ENCODE assay signal across 10 mouse cellular contexts in genomic region chr13:88824441-88824840, GRCm38 (mm10). TPM values are rescaled to one million over a fixed set of nuclear protein-coding genes. Genes with fewer than 3 reads are reported as not detected.
A peak's percentile ranks its signal among the peaks of the same experiment; 100 is the strongest.
DNase-seq lines count a peak whose midpoint lies in the region; ATAC-seq and TF ChIP-seq lines count a peak whose summit lies in the region.
"Had no signal": no experiment of that assay in that cellular context is flagged by ENCODE, and none has a peak within 500 bp of the region (broad histone marks: within the 10 kb centered on the region; RNA-seq: fewer than 3 reads in every experiment).

No protein-coding gene starts in this region.

- no peak overlapping the region for H3K9ac ChIP-seq in kidney, embryonic 14.5 days (ENCODE audit: low read depth, low read length)
- 0 out of 2 replicates have a peak overlapping the region, but pooled peaks have one; percentile 72 for H3K9ac ChIP-seq in forebrain, embryonic 16.5 days (replicated peaks; ENCODE audit: low read depth, low read length)
- peak overlapping the region; percentile 92 for H3K9ac ChIP-seq in midbrain, embryonic 13.5 days (replicated peaks)
- H3K9ac ChIP-seq: stomach, embryonic 15.5 days had no signal

- no peak for ATAC-seq in kidney, embryonic 14.5 days (ENCODE audit: low FRiP score, low TSS enrichment)
- ATAC-seq in forebrain, embryonic 16.5 days: no peak
- no peak for ATAC-seq in midbrain, embryonic 13.5 days

- H3K4me1 ChIP-seq in kidney, embryonic 14.5 days (ENCODE audit: control insufficient read depth, insufficient read depth, low read length): no peaks in the 10 kb centered on the region
- peaks cover 10% of the 10 kb centered on the region for H3K4me1 ChIP-seq in forebrain, embryonic 16.5 days (replicated peaks; ENCODE audit: control insufficient read depth, insufficient read depth, low read length)
- H3K4me1 ChIP-seq in midbrain, embryonic 13.5 days (replicated peaks): peaks cover 27% of the 10 kb centered on the region; the same call in 1 of the 2 replicates
- H3K4me1 ChIP-seq: stomach, embryonic 15.5 days had no signal

- peak overlapping the region; percentile 95 for H3K4me2 ChIP-seq in kidney, embryonic 14.5 days (replicated peaks; ENCODE audit: low read depth, low read length)
- peak overlapping the region; percentile 81 for H3K4me2 ChIP-seq in forebrain, embryonic 16.5 days (ENCODE audit: low read length)
- peak overlapping the region; percentile 89 for H3K4me2 ChIP-seq in midbrain, embryonic 13.5 days (replicated peaks)

- no peaks in the 10 kb centered on the region for H3K9me3 ChIP-seq in kidney, embryonic 14.5 days (ENCODE audit: control insufficient read depth, low read length)
- no peaks in the 10 kb centered on the region for H3K9me3 ChIP-seq in forebrain, embryonic 16.5 days (ENCODE audit: control insufficient read depth, low read length)
- no peaks in the 10 kb centered on the region for H3K9me3 ChIP-seq in midbrain, embryonic 13.5 days
- H3K9me3 ChIP-seq: stomach, embryonic 15.5 days had no signal

- 22% methylated on average over 4 of the region's 4 CpGs for WGBS in kidney, embryonic 14.5 days
- 7% methylated on average over 4 of the region's 4 CpGs for WGBS in forebrain, embryonic 16.5 days
- 16% methylated on average over 4 of the region's 4 CpGs for WGBS in midbrain, embryonic 13.5 days

- no peak for DNase-seq in kidney, postnatal 4 days
- DNase-seq in brain, embryonic 14.5 days (ENCODE audit: low read depth): peak; percentile 75
- DNase-seq in cerebellum, adult 8-10 months: no peak
- DNase-seq in gastrocnemius, postnatal 25 days: no peak
- DNase-seq in right cerebral cortex, adult 18-20 months: no peak
- DNase-seq: liver had no signal

- TF ChIP-seq POLR2A in brain, embryonic 14.5 days (IDR thresholded peaks at IDR 0.05; ENCODE audit: borderline replicate concordance, extremely low read depth, insufficient read depth, insufficient read length, poor library complexity, severe bottlenecking): no peak

- no peak overlapping the region for H3K27ac ChIP-seq in kidney, embryonic 14.5 days (ENCODE audit: low read depth, low read length)
- H3K27ac ChIP-seq in forebrain, embryonic 16.5 days (ENCODE audit: low read length): no peak overlapping the region
- peak overlapping the region; percentile 47; the same call in 1 of the 2 replicates for H3K27ac ChIP-seq in midbrain, embryonic 13.5 days
- H3K27ac ChIP-seq: stomach, embryonic 15.5 days had no signal

- no peaks in the 10 kb centered on the region for H3K36me3 ChIP-seq in kidney, embryonic 14.5 days (ENCODE audit: control insufficient read depth, insufficient read depth, low read length)
- no peaks in the 10 kb centered on the region for H3K36me3 ChIP-seq in forebrain, embryonic 16.5 days (ENCODE audit: control insufficient read depth, insufficient read depth)
- H3K36me3 ChIP-seq in midbrain, embryonic 13.5 days: no peaks in the 10 kb centered on the region
- H3K36me3 ChIP-seq: stomach, embryonic 15.5 days had no signal

- H3K27me3 ChIP-seq in kidney, embryonic 14.5 days (ENCODE audit: control insufficient read depth, insufficient read depth, low read length): no peaks in the 10 kb centered on the region
- no peaks in the 10 kb centered on the region for H3K27me3 ChIP-seq in forebrain, embryonic 16.5 days (replicated peaks; ENCODE audit: control insufficient read depth, insufficient read depth, low read length)
- no peaks in the 10 kb centered on the region for H3K27me3 ChIP-seq in midbrain, embryonic 13.5 days

- H3K4me3 ChIP-seq in kidney, embryonic 14.5 days (ENCODE audit: low read length): peak overlapping the region; percentile 66; the same call in 1 of the 2 replicates
- peak overlapping the region; percentile 55 for H3K4me3 ChIP-seq in forebrain, embryonic 16.5 days (replicated peaks; ENCODE audit: low read length)
- peak overlapping the region; percentile 86 for H3K4me3 ChIP-seq in midbrain, embryonic 13.5 days (replicated peaks)

- no peak for TF ChIP-seq CTCF in brain, embryonic 14.5 days (IDR thresholded peaks at IDR 0.05; ENCODE audit: borderline replicate concordance, extremely low read depth, insufficient read depth, insufficient read length)

RNA-seq across cellular contexts. Expression of gene Edil3, which starts 3.2 kb away (rescaled TPM):
- 5.5 and 7.9 TPM in 2 replicates for polyA plus RNA-seq in kidney, embryonic 14.5 days (2014; fragmentation: Nextera tagmentation; extraction: Ambion mirVana)
- 21.8 and 30.8 TPM in 2 replicates for polyA plus RNA-seq in brain, embryonic 14.5 days (2012; rRNA removed)
- 59.3 and 60.0 TPM in 2 replicates for polyA plus RNA-seq in forebrain, embryonic 16.5 days (2015; fragmentation: Nextera tagmentation; extraction: Ambion mirVana)
- polyA plus RNA-seq in midbrain, embryonic 13.5 days (2015; fragmentation: Nextera tagmentation; extraction: Ambion mirVana): 50.1 and 56.9 TPM in 2 replicates
- total RNA-seq in gastrocnemius, postnatal 25 days (2021): under 1 TPM; 0.08 to 0.26 TPM
